Mouse (Mus musculus): Measurements from ENCODE around the gene Ephx1. TPM values are rescaled to one million over a fixed set of nuclear protein-coding genes. Genes with fewer than 3 reads are reported as not detected.

The Ephx1 gene
- polyA plus RNA-seq, 1 experiment from 2014 or later: 20.2 TPM

GRCm38 (mm10) chr1:180966542-180966941 is 54.2 kb downstream of the Ephx1 start:
- no peaks in the 10 kb centered on the region for H3K27me3 ChIP-seq (ENCODE audit: insufficient read depth, low read length)
- H3K4me3 ChIP-seq (replicated peaks; ENCODE audit: low read depth, low read length): no peak overlapping the region
- TF ChIP-seq CTCF (IDR thresholded peaks at IDR 0.05; ENCODE audit: low read depth): no peak
- 0 out of 2 replicates have a peak overlapping the region, but pooled peaks have one; percentile 4 for H3K27ac ChIP-seq
- no peak overlapping the region for H3K9ac ChIP-seq (ENCODE audit: low read depth, low read length)
- WGBS: 59% methylated on average over 3 of the region's 3 CpGs
- peak; percentile 80 for DNase-seq (ENCODE audit: low spot score)
- 0 out of 2 replicates have a peak, but pooled peaks have one; percentile 25 for ATAC-seq (replicated peaks; ENCODE audit: low FRiP score, low read depth)
- H3K4me1 ChIP-seq (replicated peaks; ENCODE audit: insufficient read depth, low read length): no peaks in the 10 kb centered on the region
- H3K9me3 ChIP-seq (replicated peaks; ENCODE audit: low read length): no peaks in the 10 kb centered on the region
- no peak overlapping the region for H3K4me2 ChIP-seq (ENCODE audit: low read length)
- 0 out of 2 replicates have a peak, but pooled peaks cover 22% of the 10 kb centered on the region for H3K36me3 ChIP-seq (ENCODE audit: insufficient read depth, low read length)

GRCm38 (mm10) chr1:180965786-180966185 is 54.9 kb downstream of the Ephx1 start:
- no peaks in the 10 kb centered on the region for H3K27me3 ChIP-seq (ENCODE audit: insufficient read depth, low read length)
- no peak overlapping the region for H3K4me2 ChIP-seq (ENCODE audit: low read length)
- no peak for ATAC-seq (replicated peaks; ENCODE audit: low FRiP score, low read depth)
- no peaks in the 10 kb centered on the region for H3K9me3 ChIP-seq (replicated peaks; ENCODE audit: low read length)
- H3K27ac ChIP-seq: no peak overlapping the region; the same call in 1 of the 2 replicates
- no peak overlapping the region for H3K4me3 ChIP-seq (replicated peaks; ENCODE audit: low read depth, low read length)
- no peak for TF ChIP-seq CTCF (IDR thresholded peaks at IDR 0.05; ENCODE audit: low read depth)
- 0 out of 2 replicates have a peak, but pooled peaks cover 28% of the 10 kb centered on the region for H3K36me3 ChIP-seq (ENCODE audit: insufficient read depth, low read length)
- H3K9ac ChIP-seq (ENCODE audit: low read depth, low read length): no peak overlapping the region
- no peaks in the 10 kb centered on the region for H3K4me1 ChIP-seq (replicated peaks; ENCODE audit: insufficient read depth, low read length)
- 86% methylated on average over 3 of the region's 3 CpGs for WGBS
- DNase-seq (ENCODE audit: low spot score): no peak

GRCm38 (mm10) chr1:180958797-180959196 is 61.9 kb downstream of the Ephx1 start:
- ATAC-seq (replicated peaks; ENCODE audit: low FRiP score, low read depth) (no peak), DNase-seq (ENCODE audit: low spot score) (no peak)
- Histone ChIP-seq H3K4me1 (replicated peaks; ENCODE audit: insufficient read depth, low read length) (no peaks in the 10 kb centered on the region), H3K4me2 (ENCODE audit: low read length) (no peak overlapping the region), H3K9ac (ENCODE audit: low read depth, low read length) (no peak overlapping the region), H3K27me3 (ENCODE audit: insufficient read depth, low read length) (no peaks in the 10 kb centered on the region), H3K4me3 (replicated peaks; ENCODE audit: low read depth, low read length) (no peak overlapping the region), H3K27ac (no peak overlapping the region), H3K9me3 (replicated peaks; ENCODE audit: low read length) (no peaks in the 10 kb centered on the region), H3K36me3 (ENCODE audit: insufficient read depth, low read length) (peaks cover 21% of the 10 kb centered on the region; the same call in 1 of the 2 replicates)
- no peak for TF ChIP-seq CTCF (IDR thresholded peaks at IDR 0.05; ENCODE audit: low read depth)
- 62% methylated on average over 3 of the region's 3 CpGs for WGBS

GRCm38 (mm10) chr1:180957989-180958388 is 62.7 kb downstream of the Ephx1 start:
- DNase-seq (ENCODE audit: low spot score) (no peak), ATAC-seq (replicated peaks; ENCODE audit: low FRiP score, low read depth) (no peak)
- Histone ChIP-seq H3K27me3 (ENCODE audit: insufficient read depth, low read length) (no peaks in the 10 kb centered on the region), H3K27ac (no peak overlapping the region), H3K4me3 (replicated peaks; ENCODE audit: low read depth, low read length) (no peak overlapping the region), H3K9me3 (replicated peaks; ENCODE audit: low read length) (no peaks in the 10 kb centered on the region), H3K4me2 (ENCODE audit: low read length) (no peak overlapping the region), H3K4me1 (replicated peaks; ENCODE audit: insufficient read depth, low read length) (no peaks in the 10 kb centered on the region), H3K9ac (ENCODE audit: low read depth, low read length) (no peak overlapping the region), H3K36me3 (ENCODE audit: insufficient read depth, low read length) (peaks cover 18% of the 10 kb centered on the region; the same call in 1 of the 2 replicates)
- WGBS: 95% methylated on average over 3 of the region's 3 CpGs
- no peak for TF ChIP-seq CTCF (IDR thresholded peaks at IDR 0.05; ENCODE audit: low read depth)

- Histone ChIP-seq H3K9ac (ENCODE audit: low read depth, low read length) (no peak overlapping the region), H3K36me3 (ENCODE audit: insufficient read depth, low read length) (peaks cover 18% of the 10 kb centered on the region; the same call in 1 of the 2 replicates), H3K4me3 (replicated peaks; ENCODE audit: low read depth, low read length) (no peak overlapping the region), H3K27ac (no peak overlapping the region), H3K9me3 (replicated peaks; ENCODE audit: low read length) (no peaks in the 10 kb centered on the region), H3K27me3 (ENCODE audit: insufficient read depth, low read length) (no peaks in the 10 kb centered on the region), H3K4me1 (replicated peaks; ENCODE audit: insufficient read depth, low read length) (no peaks in the 10 kb centered on the region), H3K4me2 (ENCODE audit: low read length) (no peak overlapping the region)
- DNase-seq (ENCODE audit: low spot score): peak; percentile 53
- TF ChIP-seq CTCF (IDR thresholded peaks at IDR 0.05; ENCODE audit: low read depth): no peak
- 72% methylated on average over 8 of the region's 8 CpGs for WGBS
- peak; percentile 63 for ATAC-seq (replicated peaks; ENCODE audit: low FRiP score, low read depth)
These were observed 63.7 kb downstream of the Ephx1 start for GRCm38 (mm10) chr1:180956973-180957381.

- Histone ChIP-seq H3K27me3 (ENCODE audit: insufficient read depth, low read length) (no peaks in the 10 kb centered on the region), H3K4me2 (ENCODE audit: low read length) (no peak overlapping the region), H3K36me3 (ENCODE audit: insufficient read depth, low read length) (peaks cover 18% of the 10 kb centered on the region; the same call in 1 of the 2 replicates), H3K9me3 (replicated peaks; ENCODE audit: low read length) (no peaks in the 10 kb centered on the region), H3K4me3 (replicated peaks; ENCODE audit: low read depth, low read length) (no peak overlapping the region), H3K9ac (ENCODE audit: low read depth, low read length) (no peak overlapping the region), H3K27ac (no peak overlapping the region), H3K4me1 (replicated peaks; ENCODE audit: insufficient read depth, low read length) (no peaks in the 10 kb centered on the region)
- WGBS: 92% methylated on average over 8 of the region's 8 CpGs
- TF ChIP-seq CTCF (IDR thresholded peaks at IDR 0.05; ENCODE audit: low read depth): no peak
- no peak for DNase-seq (ENCODE audit: low spot score)
- ATAC-seq (replicated peaks; ENCODE audit: low FRiP score, low read depth): no peak
These were observed 64.3 kb downstream of the Ephx1 start for GRCm38 (mm10) chr1:180956401-180956800.

GRCm38 (mm10) chr1:180952808-180953207 is 67.9 kb downstream of the Ephx1 start:
- DNase-seq (ENCODE audit: low spot score) (no peak), ATAC-seq (replicated peaks; ENCODE audit: low FRiP score, low read depth) (no peak)
- no peaks in the 10 kb centered on the region for H3K9me3 ChIP-seq (replicated peaks; ENCODE audit: low read length)
- no peak for TF ChIP-seq CTCF (IDR thresholded peaks at IDR 0.05; ENCODE audit: low read depth)
- H3K9ac ChIP-seq (ENCODE audit: low read depth, low read length): no peak overlapping the region
- H3K36me3 ChIP-seq (ENCODE audit: insufficient read depth, low read length): peaks cover 25% of the 10 kb centered on the region; the same call in 1 of the 2 replicates
- no peak overlapping the region for H3K4me3 ChIP-seq (replicated peaks; ENCODE audit: low read depth, low read length)
- no peak overlapping the region for H3K27ac ChIP-seq
- WGBS: 84% methylated on average over 5 of the region's 5 CpGs
- H3K4me1 ChIP-seq (replicated peaks; ENCODE audit: insufficient read depth, low read length): no peaks in the 10 kb centered on the region
- H3K4me2 ChIP-seq (ENCODE audit: low read length): no peak overlapping the region
- no peaks in the 10 kb centered on the region for H3K27me3 ChIP-seq (ENCODE audit: insufficient read depth, low read length)

Data from kidney, postnatal 0 days (tissue).